Mouse (Mus musculus) left cerebral cortex, adult 2 months (tissue): Measurements from ENCODE around the gene Map3k21. TPM values are rescaled to one million over a fixed set of nuclear protein-coding genes. Genes with fewer than 3 reads are reported as not detected.

Experiments
- DNase-seq, 2 experiments: peaks; one replicate each; pipeline ENCODE4 v3.0.0; 2021 to 2022; ENCODE audit warnings: low spot score in 2 of 2, mixed read lengths in 1 of 2; ENCODE audit errors: extremely low spot score in 1 of 2
- H3K27ac ChIP-seq: fragments of 200-600 bp; 2 replicates; pipeline ENCODE4 v1.8.1; 2022
- H3K4me3 ChIP-seq: fragments of 200-600 bp; 2 replicates; pipeline ENCODE4 v1.8.1; 2022
- CTCF ChIP-seq: fragments of 200-600 bp; IDR thresholded peaks from 2 replicates; pipeline ENCODE4 v1.8.1; 2022; ENCODE audit warnings: antibody characterized with exemption, mild to moderate bottlenecking, moderate library complexity
- intact Hi-C: fragments of 180-260 bp; cut with DNase I; formaldehyde crosslinking; loops from one replicate; pipeline ENCODE4 v1.15.1; 2025
- long read RNA-seq, 2 experiments: library from polyadenylated mRNA; stranded (forward); transcript quantifications; one replicate each; pipeline ENCODE4 v2.0.0; 2021; ENCODE audit warnings: borderline mapping rate in 2 of 2
- total RNA-seq, 2 experiments: library from RNA; stranded (reverse); gene quantifications; 2 replicates each; pipeline ENCODE4 v1.2.3; 2021

The Map3k21 gene
- total RNA-seq, result 1 to 10 TPM; 1.8 to 3.0 TPM
- long read RNA-seq, experiment 1, full-length matches to known transcripts, result 1 of 6 reads
- long read RNA-seq, experiment 1, partial matches to known transcripts, result 2 of 6 reads
- long read RNA-seq, experiment 1, other reads (novel, unspliced or antisense), result 3 of 6 reads
- long read RNA-seq, experiment 2, result 0 reads

DNA sequence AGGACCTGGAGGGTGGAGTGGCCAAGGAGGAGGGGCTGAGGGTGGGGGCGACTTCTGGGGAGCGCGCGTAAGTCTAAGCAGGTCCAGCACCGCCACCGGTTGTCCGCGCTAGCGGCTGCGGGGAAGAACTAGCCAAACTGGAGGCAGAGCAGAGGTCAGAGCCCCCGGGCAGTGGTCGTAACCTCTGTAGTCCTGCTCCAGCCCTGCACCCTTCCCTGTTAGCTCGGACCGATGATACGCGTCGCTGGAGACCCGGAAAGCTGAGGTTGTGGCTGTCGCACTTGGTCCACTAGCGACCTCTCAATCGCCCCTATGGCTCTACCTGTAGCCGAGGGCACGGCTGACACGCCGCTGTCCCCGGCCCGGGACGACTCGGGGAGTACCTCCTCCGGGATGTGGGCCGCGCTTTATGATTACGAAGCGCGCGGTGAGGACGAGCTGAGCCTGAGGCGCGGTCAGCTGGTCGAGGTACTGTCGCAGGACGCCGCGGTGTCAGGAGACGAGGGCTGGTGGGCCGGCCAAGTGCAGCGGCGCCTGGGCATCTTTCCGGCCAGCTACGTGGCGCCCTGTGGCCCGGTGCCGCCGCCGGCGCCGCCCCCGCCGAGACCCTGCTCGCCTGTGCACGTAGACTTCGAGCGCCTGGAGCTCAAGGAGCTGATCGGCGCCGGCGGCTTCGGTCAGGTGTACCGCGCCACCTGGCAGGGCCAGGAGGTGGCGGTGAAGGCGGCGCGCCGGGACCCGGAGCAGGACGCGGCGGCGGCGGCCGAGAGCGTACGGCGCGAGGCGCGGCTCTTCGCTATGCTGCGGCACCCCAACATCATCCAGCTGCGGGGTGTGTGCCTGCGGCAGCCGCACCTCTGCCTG is at the start of gene Map3k21:
TSS of gene Map3k21 (plus strand) at position 86 of the 864 bp plus-strand sequence.
- Histone ChIP-seq H3K27ac (peak within 1 kb of the TSS; percentile 33), H3K4me3 (peak within 1 kb of the TSS; percentile 71)
- TF ChIP-seq CTCF, result no peak; the same call in 1 of the 2 replicates
- intact Hi-C loops, result no loop called here
- peak in 1 of 2 experiments; percentile 40 for DNase-seq

GRCm38 (mm10) chr8:125866125-125866524 is 44.1 kb upstream of the Map3k21 start:
- intact Hi-C loops, result no loop called here
- Histone ChIP-seq H3K4me3 (no peak overlapping the region), H3K27ac (no peak overlapping the region)
- TF ChIP-seq CTCF, result no peak; the same call in 1 of the 2 replicates
- DNase-seq, result no peak

GRCm38 (mm10) chr8:125868552-125868951 is 41.7 kb upstream of the Map3k21 start:
- TF ChIP-seq CTCF, result peak; percentile 17
- H3K27ac ChIP-seq, result no peak overlapping the region
- DNase-seq, result no peak
- no peak overlapping the region for H3K4me3 ChIP-seq
- intact Hi-C loops, result no loop called here

DNA sequence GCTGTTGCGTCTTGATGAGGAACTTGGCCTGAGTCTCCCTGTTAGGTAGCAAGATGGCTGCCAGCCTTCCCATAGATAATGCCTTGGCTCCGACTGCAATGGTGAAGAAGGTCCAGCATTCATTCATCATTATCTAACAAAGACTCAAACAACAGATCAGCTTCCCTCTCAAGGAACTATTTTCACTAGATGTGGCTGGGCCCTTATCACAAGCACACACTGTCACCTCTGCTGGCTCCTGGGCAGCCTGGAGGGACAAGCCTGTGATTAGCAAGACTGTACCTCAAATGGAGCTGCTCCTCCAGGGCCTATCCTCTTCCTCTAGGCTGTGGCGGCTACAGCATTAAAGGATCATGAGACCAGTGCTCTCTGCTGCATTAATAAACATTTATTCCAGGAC is 40.5 kb upstream of the Map3k21 start:
- Histone ChIP-seq H3K4me3 (no peak overlapping the region), H3K27ac (no peak overlapping the region)
- DNase-seq, result no peak
- TF ChIP-seq CTCF, result no peak
- intact Hi-C loops, result loop anchor here (2.0 to 5.0 kb wide), 5 partner anchors 295 to 817 kb away; partner anchors contain the start of gene Disc1

GRCm38 (mm10) chr8:125870179-125870702 is 40.0 kb upstream of the Map3k21 start:
- intact Hi-C loops, result loop anchor here (2.0 to 5.0 kb wide), 5 partner anchors 295 to 818 kb away; partner anchors contain the start of gene Disc1
- TF ChIP-seq CTCF, result no peak
- Histone ChIP-seq H3K27ac (no peak overlapping the region), H3K4me3 (no peak overlapping the region)
- DNase-seq, result no peak

GRCm38 (mm10) chr8:125870821-125871321 is 39.4 kb upstream of the Map3k21 start:
- peak; percentile 67 to 71 for DNase-seq
- H3K4me3 ChIP-seq, result no peak overlapping the region
- H3K27ac ChIP-seq, result no peak overlapping the region
- intact Hi-C loops, result loop anchor here (2.0 to 5.0 kb wide), 5 partner anchors 296 to 819 kb away; partner anchors contain the start of gene Disc1
- TF ChIP-seq CTCF, result peak; percentile 96

- intact Hi-C loops, result loop anchor here (5.0 kb wide), 3 partner anchors 690 to 820 kb away; partner anchors contain the start of gene Disc1
- no peak for DNase-seq
- no peak for TF ChIP-seq CTCF
- Histone ChIP-seq H3K4me3 (no peak overlapping the region), H3K27ac (no peak overlapping the region)
These were observed 37.6 kb upstream of the Map3k21 start for GRCm38 (mm10) chr8:125872501-125873249.

DNA sequence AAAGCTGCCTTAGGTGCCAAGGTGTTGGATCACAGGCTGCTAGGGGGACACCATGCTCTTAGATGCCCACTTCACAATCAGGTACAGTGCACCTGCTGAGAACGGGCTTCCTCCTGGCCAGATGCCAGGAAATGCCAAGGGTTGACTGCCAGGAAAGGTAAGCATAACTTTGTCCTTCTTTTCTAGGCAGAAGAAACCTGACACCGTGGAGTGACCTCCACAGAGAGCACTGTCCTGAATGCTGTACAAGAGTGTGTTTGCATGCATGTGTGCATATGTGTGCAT is 37.1 kb upstream of the Map3k21 start:
- Histone ChIP-seq H3K4me3 (no peak overlapping the region), H3K27ac (no peak overlapping the region)
- no peak for TF ChIP-seq CTCF
- no peak for DNase-seq
- intact Hi-C loops, result loop anchor here (5.0 kb wide), 3 partner anchors 691 to 821 kb away; partner anchors contain the start of gene Disc1

GRCm38 (mm10) chr8:125880447-125880846 is 29.8 kb upstream of the Map3k21 start:
- no peak overlapping the region for H3K27ac ChIP-seq
- no peak for DNase-seq
- no peak overlapping the region for H3K4me3 ChIP-seq
- no peak for TF ChIP-seq CTCF
- intact Hi-C loops, result no loop called here

- intact Hi-C loops, result no loop called here
- Histone ChIP-seq H3K27ac (no peak overlapping the region), H3K4me3 (no peak overlapping the region)
- DNase-seq, result no peak
- TF ChIP-seq CTCF, result no peak
These were observed 22.7 kb upstream of the Map3k21 start for GRCm38 (mm10) chr8:125887549-125887948.

- TF ChIP-seq CTCF, result no peak
- Histone ChIP-seq H3K4me3 (no peak overlapping the region), H3K27ac (peak overlapping the region; percentile 32; the same call in 1 of the 2 replicates)
- no peak for DNase-seq
- intact Hi-C loops, result no loop called here
These were observed 20.3 kb upstream of the Map3k21 start for GRCm38 (mm10) chr8:125889920-125890319.
